Mouse (Mus musculus): ENCODE measurements around the gene H60b. TPM values are rescaled to one million over a fixed set of nuclear protein-coding genes. Genes with fewer than 3 reads are reported as not detected.

H60b gene
- total RNA-seq (2023; ENCODE audit: inconsistent age), result 0.54 TPM in 1 of 4 replicates, not detected in the others

GRCm38 (mm10) chr10:22158310-22158999 is at the start of gene H60b, which contains the start of gene Raet1e:
H60b (plus strand) TSS chr10:22158586.
Raet1e (plus strand) TSS chr10:22158569.

GRCm38 (mm10) chr10:22149073-22149690 is 9.2 kb upstream of the H60b start, which contains the start of gene E030030I06Rik:
E030030I06Rik (minus strand) TSS chr10:22149270.

Other genes starting within 250 kb of the H60b start
- not detected in 4 replicates for gene 4930444G20Rik, start 90.5 kb upstream of the H60b start, total RNA-seq (2023; ENCODE audit: inconsistent age)
- 11.4 to 24.7 TPM (median 14.4 TPM) in 4 replicates for gene E030030I06Rik, start 9.3 kb upstream of the H60b start, total RNA-seq (2023; ENCODE audit: inconsistent age)
- gene Raet1e, start within 50 bp of the H60b start, total RNA-seq (2023; ENCODE audit: inconsistent age), result not detected in 4 replicates
- 0.54 to 0.64 TPM (median 0.54 TPM) in 3 of 4 replicates, not detected in the other for gene Raet1d, start 202.0 kb downstream of the H60b start, total RNA-seq (2023; ENCODE audit: inconsistent age)

All from B cell, adult (primary cell).